In genomic region chr7:84096501-84096900, GRCm38 (mm10) we compare ENCODE assay signal across 12 mouse cellular contexts. TPM values are rescaled to one million over a fixed set of nuclear protein-coding genes. Genes with fewer than 3 reads are reported as not detected.
DNase-seq lines count a peak whose midpoint lies in the region; ATAC-seq and TF ChIP-seq lines count a peak whose summit lies in the region.
"Had no signal": no experiment of that assay in that cellular context is flagged by ENCODE, and none has a peak within 500 bp of the region (broad histone marks: within the 10 kb centered on the region; RNA-seq: fewer than 3 reads in every experiment).

No protein-coding gene starts in this region.

- H3K36me3 ChIP-seq in kidney, adult 2 months (ENCODE audit: control insufficient read depth, insufficient read depth, low read length): no peaks in the 10 kb centered on the region
- no peaks in the 10 kb centered on the region for H3K36me3 ChIP-seq in kidney, embryonic 14.5 days (ENCODE audit: control insufficient read depth, insufficient read depth, low read length)
- H3K36me3 ChIP-seq in forebrain, postnatal 0 days (ENCODE audit: insufficient read depth): no peaks in the 10 kb centered on the region
- no peaks in the 10 kb centered on the region for H3K36me3 ChIP-seq in limb, embryonic 10.5 days
- H3K36me3 ChIP-seq: embryonic facial prominence, embryonic 10.5 days; forebrain, embryonic 15.5 days had no signal

- TF ChIP-seq POLR2A in kidney, adult 2 months (IDR thresholded peaks at IDR 0.05; ENCODE audit: low read depth, low read length): no peak

- peak; percentile 45 to 55 for DNase-seq in adrenal gland, postnatal 36 days
- no peak for DNase-seq in adrenal gland, adult 2 months
- DNase-seq in kidney, adult 2 months: peak; percentile 82
- DNase-seq in MN1 (ENCODE audit: low spot score): peak; percentile 54
- DNase-seq in cerebellum, postnatal 14 days: peak; percentile 92 to 96
- DNase-seq in forebrain, postnatal 0 days: no peak
- no peak for DNase-seq in limb, embryonic 10.5 days (ENCODE audit: low spot score)

- no peaks in the 10 kb centered on the region for H3K9me3 ChIP-seq in kidney, embryonic 14.5 days (ENCODE audit: control insufficient read depth, low read length)
- H3K9me3 ChIP-seq in forebrain, postnatal 0 days (ENCODE audit: low read length): no peaks in the 10 kb centered on the region
- H3K9me3 ChIP-seq in limb, embryonic 10.5 days (replicated peaks): no peaks in the 10 kb centered on the region
- H3K9me3 ChIP-seq: embryonic facial prominence, embryonic 10.5 days; forebrain, embryonic 15.5 days had no signal

- H3K9ac ChIP-seq in kidney, embryonic 14.5 days (ENCODE audit: low read depth, low read length): no peak overlapping the region
- no peak overlapping the region for H3K9ac ChIP-seq in forebrain, postnatal 0 days
- H3K9ac ChIP-seq: forebrain, embryonic 15.5 days had no signal

- no peak overlapping the region for H3K4me3 ChIP-seq in kidney, adult 2 months (ENCODE audit: insufficient read depth, low read depth, low read length)
- no peak overlapping the region for H3K4me3 ChIP-seq in kidney, embryonic 14.5 days (ENCODE audit: low read length)
- no peak overlapping the region for H3K4me3 ChIP-seq in forebrain, postnatal 0 days (ENCODE audit: low read depth, low read length)
- H3K4me3 ChIP-seq in limb, embryonic 10.5 days: no peak overlapping the region
- H3K4me3 ChIP-seq: embryonic facial prominence, embryonic 10.5 days; forebrain, embryonic 15.5 days; myocyte had no signal

- H3K27me3 ChIP-seq in kidney, adult 2 months (replicated peaks; ENCODE audit: control insufficient read depth, insufficient read depth, low read length): no peaks in the 10 kb centered on the region
- no peaks in the 10 kb centered on the region for H3K27me3 ChIP-seq in kidney, embryonic 14.5 days (ENCODE audit: control insufficient read depth, insufficient read depth, low read length)
- H3K27me3 ChIP-seq in forebrain, postnatal 0 days (ENCODE audit: insufficient read depth, low read length): no peaks in the 10 kb centered on the region
- no peaks in the 10 kb centered on the region for H3K27me3 ChIP-seq in limb, embryonic 10.5 days (ENCODE audit: low read depth, poor library complexity, severe bottlenecking)
- H3K27me3 ChIP-seq: forebrain, embryonic 15.5 days had no signal

- WGBS in kidney, adult 2 months: 44% methylated on average over 6 of the region's 6 CpGs
- 75% methylated on average over 6 of the region's 6 CpGs for WGBS in kidney, embryonic 14.5 days
- 47% methylated on average over 6 of the region's 6 CpGs for WGBS in forebrain, postnatal 0 days
- WGBS in limb, embryonic 10.5 days: 78% methylated on average over 6 of the region's 6 CpGs

- H3K27ac ChIP-seq in kidney, adult 2 months (ENCODE audit: insufficient read depth, low read depth, low read length): no peak overlapping the region
- H3K27ac ChIP-seq in kidney, embryonic 14.5 days (ENCODE audit: low read depth, low read length): no peak overlapping the region
- no peak overlapping the region for H3K27ac ChIP-seq in forebrain, postnatal 0 days (ENCODE audit: low read depth, low read length)
- H3K27ac ChIP-seq in limb, embryonic 10.5 days: no peak overlapping the region
- H3K27ac ChIP-seq: embryonic facial prominence, embryonic 10.5 days; forebrain, embryonic 15.5 days had no signal

- H3K4me2 ChIP-seq in kidney, embryonic 14.5 days (replicated peaks; ENCODE audit: low read depth, low read length): no peak overlapping the region
- H3K4me2 ChIP-seq in forebrain, postnatal 0 days (ENCODE audit: low read depth): no peak overlapping the region
- H3K4me2 ChIP-seq: forebrain, embryonic 15.5 days had no signal

- no peak for ATAC-seq in kidney, embryonic 14.5 days (ENCODE audit: low FRiP score, low TSS enrichment)
- ATAC-seq in forebrain, postnatal 0 days: no peak
- ATAC-seq: forebrain, embryonic 15.5 days had no signal

- no peaks in the 10 kb centered on the region; the same call in 1 of the 2 replicates for H3K4me1 ChIP-seq in kidney, adult 2 months (ENCODE audit: control insufficient read depth, insufficient read depth, low read length)
- H3K4me1 ChIP-seq in kidney, embryonic 14.5 days (ENCODE audit: control insufficient read depth, insufficient read depth, low read length): no peaks in the 10 kb centered on the region
- H3K4me1 ChIP-seq in forebrain, postnatal 0 days (ENCODE audit: insufficient read depth): no peaks in the 10 kb centered on the region
- no peaks in the 10 kb centered on the region for H3K4me1 ChIP-seq in limb, embryonic 10.5 days
- H3K4me1 ChIP-seq: embryonic facial prominence, embryonic 10.5 days; forebrain, embryonic 15.5 days had no signal

- TF ChIP-seq CTCF in kidney, adult 2 months (conservative IDR thresholded peaks at IDR 0.05; ENCODE audit: insufficient read depth, insufficient read length, low read depth, low read length): no peak
- no peak for TF ChIP-seq CTCF in forebrain, postnatal 0 days (IDR thresholded peaks at IDR 0.05; ENCODE audit: low read depth)

RNA-seq across cellular contexts. Expression of gene Cemip, which starts 10.2 kb away (rescaled TPM):
- total RNA-seq in adrenal gland, postnatal 36 days (2021): 1 to 10 TPM in 1 of 2 experiments, under 1 TPM in 1; 0.79 to 1.6 TPM
- total RNA-seq in adrenal gland, adult 2 months (2021): 1 to 10 TPM; 1.0 to 1.6 TPM
- 0.27 and 0.47 TPM in 2 replicates for polyA plus RNA-seq in adrenal gland, adult 2 months (2012; rRNA removed)
- polyA plus RNA-seq in kidney, adult 2 months (2012; rRNA removed): 0.08 and 0.10 TPM in 2 replicates
- polyA plus RNA-seq in kidney, embryonic 14.5 days (2014; fragmentation: Nextera tagmentation; extraction: Ambion mirVana): 0.16 and 0.36 TPM in 2 replicates
- 4.4 and 5.5 TPM in 2 replicates for total RNA-seq in forebrain, postnatal 0 days (2014; rRNA removed)
- polyA plus RNA-seq in forebrain, postnatal 0 days (2015; fragmentation: Nextera tagmentation; extraction: Ambion mirVana): 0.20 and 0.34 TPM in 2 replicates
- polyA plus RNA-seq in limb, embryonic 10.5 days (2016; fragmentation: Nextera tagmentation; extraction: Ambion mirVana): 0.03 TPM in 1 of 2 replicates, not detected in the other
- polyA plus RNA-seq: limb, embryonic 11.5 days had no signal

RNA-seq across cellular contexts. Expression of gene Abhd17c, which starts 55.2 kb away (rescaled TPM):
- 10 to 100 TPM; 26.4 to 31.6 TPM for total RNA-seq in adrenal gland, postnatal 36 days (2021)
- 10 to 100 TPM; 31.0 to 32.1 TPM for total RNA-seq in adrenal gland, adult 2 months (2021)
- polyA plus RNA-seq in adrenal gland, adult 2 months (2012; rRNA removed): 43.7 and 45.6 TPM in 2 replicates
- 151 and 179 TPM in 2 replicates for polyA plus RNA-seq in kidney, adult 2 months (2012; rRNA removed)
- polyA plus RNA-seq in kidney, embryonic 14.5 days (2014; fragmentation: Nextera tagmentation; extraction: Ambion mirVana): 37.8 and 49.3 TPM in 2 replicates
- 92.2 and 102 TPM in 2 replicates for total RNA-seq in forebrain, postnatal 0 days (2014; rRNA removed)
- 92.9 and 93.5 TPM in 2 replicates for polyA plus RNA-seq in forebrain, postnatal 0 days (2015; fragmentation: Nextera tagmentation; extraction: Ambion mirVana)
- 46.2 and 53.6 TPM in 2 replicates for polyA plus RNA-seq in limb, embryonic 10.5 days (2016; fragmentation: Nextera tagmentation; extraction: Ambion mirVana)

Comparison
In these comparisons a context has a peak if more than half of its experiments do, and no peak if none do; other contexts are left out.
1. DNase-seq: peak in adrenal gland, postnatal 36 days (2 of 2), kidney, adult 2 months (single experiment), MN1 (single experiment) and cerebellum, postnatal 14 days (2 of 2); none in adrenal gland, adult 2 months (single experiment), forebrain, postnatal 0 days (single experiment) and limb, embryonic 10.5 days (single experiment).